Mouse (Mus musculus) midbrain, embryonic 16.5 days (tissue): ENCODE measurements at regions not wholly inside any gene's neighbourhood (a gene's known extent, or its start where the extent isn't known, plus 50 kb on each side); places are given as distances from the start of the nearest gene placed in this dataset.
"Not testable (repeated sequence)": the region's sequence is repeated elsewhere in the genome, so short reads cannot be mapped to it uniquely, and the experiment has no call there.

ENCODE experiments used
- ATAC-seq: fragments of 200-750 bp; cut with Nextera tagmentation; 2 replicates; pipeline ENCODE4 v1.8.0; 2017; ENCODE audit warnings: moderate TSS enrichment
- H3K27ac ChIP-seq: fragments of 300-500 bp; sonication (generic); 2 replicates; pipeline ENCODE4 v1.5.1; 2014; ENCODE audit warnings: mild to moderate bottlenecking, low read length, mixed read lengths
- H3K27me3 ChIP-seq: fragments of 300-500 bp; sonication (generic); 2 replicates; pipeline ENCODE4 v1.6.1; 2014; ENCODE audit warnings: low read depth, low read length, mixed read lengths; ENCODE audit not compliant: control insufficient read depth, insufficient read depth
- H3K36me3 ChIP-seq: fragments of 300-500 bp; sonication (generic); 2 replicates; pipeline ENCODE4 v1.6.1; 2014; ENCODE audit warnings: mild to moderate bottlenecking, low read length, moderate library complexity, mixed read lengths; ENCODE audit not compliant: control insufficient read depth, insufficient read depth
- H3K4me1 ChIP-seq: fragments of 300-500 bp; sonication (generic); 2 replicates; pipeline ENCODE4 v1.6.1; 2014; ENCODE audit warnings: mild to moderate bottlenecking, low read length, mixed read lengths; ENCODE audit not compliant: control insufficient read depth, insufficient read depth
- H3K4me2 ChIP-seq: fragments of 300-500 bp; sonication (generic); 2 replicates; pipeline ENCODE4 v1.6.1; 2014; ENCODE audit warnings: mild to moderate bottlenecking, low read length, mixed read lengths
- H3K4me3 ChIP-seq: fragments of 300-500 bp; sonication (generic); 2 replicates; pipeline ENCODE4 v1.5.1; 2014; ENCODE audit warnings: low read depth, mild to moderate bottlenecking, low read length, moderate library complexity, mixed read lengths
- H3K9ac ChIP-seq: fragments of 300-500 bp; sonication (generic); 2 replicates; pipeline ENCODE4 v1.6.1; 2014; ENCODE audit warnings: low read depth, low read length, mixed read lengths
- H3K9me3 ChIP-seq: fragments of 300-500 bp; sonication (generic); replicated peaks from 2 replicates; pipeline ENCODE4 v1.6.1; 2014; ENCODE audit warnings: mild to moderate bottlenecking, low read length, mixed read lengths; ENCODE audit not compliant: control insufficient read depth, poor library complexity, severe bottlenecking
- WGBS: fragments of 180-500 bp; shearing (Covaris S2); extraction: QIAGEN DNeasy Blood & Tissue Kit; methylation state at CpG from one replicate; pipeline ENCODE4 v1.1.7; 2014; 5-methylcytosine and 5-hydroxymethylcytosine counted together

DNA sequence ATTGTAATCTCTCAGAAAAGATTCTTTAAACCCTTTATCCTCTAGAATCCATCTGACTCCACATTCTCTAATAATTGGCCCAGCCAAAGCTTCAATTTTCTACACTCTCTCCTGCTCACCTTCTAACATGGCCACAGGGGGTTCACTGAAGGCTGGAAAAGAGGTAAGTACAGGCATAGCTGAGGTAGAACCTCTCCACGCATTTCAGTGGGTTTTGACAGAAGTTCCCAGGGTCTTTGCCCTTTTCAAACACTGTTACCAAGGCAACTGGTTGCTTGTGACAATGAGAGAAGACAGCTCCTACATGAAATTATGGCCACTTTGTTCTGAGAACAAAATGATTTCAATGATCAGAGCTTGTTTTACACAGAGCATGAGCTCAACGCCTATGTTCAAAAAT, 231.2 kb downstream of the Htr7 start:
- H3K4me1 ChIP-seq = no peaks in the 10 kb centered on the region
- H3K27me3 ChIP-seq = no peaks in the 10 kb centered on the region
- H3K36me3 ChIP-seq = no peaks in the 10 kb centered on the region
- no peak overlapping the region for H3K4me3 ChIP-seq
- 39% methylated on average over 2 of the region's 2 CpGs for WGBS
- H3K9me3 ChIP-seq = no peaks in the 10 kb centered on the region
- H3K4me2 ChIP-seq = no peak overlapping the region
- peak; percentile 51; the same call in 1 of the 2 replicates for ATAC-seq
- H3K27ac ChIP-seq = no peak overlapping the region
- no peak overlapping the region for H3K9ac ChIP-seq

DNA sequence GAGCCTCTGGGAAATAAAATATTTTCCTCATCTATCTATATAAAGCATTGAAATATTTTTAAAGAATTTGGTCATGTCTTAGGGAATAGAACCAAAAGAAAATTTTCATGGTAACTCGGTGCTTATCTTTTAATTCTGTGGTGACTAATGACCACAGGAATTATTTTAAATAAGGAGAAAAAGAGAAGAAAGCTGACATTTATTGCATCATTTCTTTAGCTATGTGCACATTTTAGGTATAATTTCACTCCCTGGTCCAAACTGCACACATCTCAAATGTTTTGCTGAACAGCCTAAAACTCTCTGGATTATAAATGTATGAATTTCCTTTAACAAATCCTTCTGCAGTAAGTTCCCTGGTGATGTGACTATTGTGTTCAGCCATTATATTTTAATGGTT, 237.7 kb downstream of the Htr7 start:
- no peak overlapping the region for H3K4me2 ChIP-seq
- H3K4me3 ChIP-seq = no peak overlapping the region
- no peaks in the 10 kb centered on the region for H3K4me1 ChIP-seq
- H3K27ac ChIP-seq = no peak overlapping the region
- H3K27me3 ChIP-seq = no peaks in the 10 kb centered on the region
- no peaks in the 10 kb centered on the region for H3K9me3 ChIP-seq
- no peak overlapping the region for H3K9ac ChIP-seq
- 83% methylated on average over 1 of the region's 1 CpGs for WGBS
- H3K36me3 ChIP-seq = no peaks in the 10 kb centered on the region
- no peak for ATAC-seq

DNA sequence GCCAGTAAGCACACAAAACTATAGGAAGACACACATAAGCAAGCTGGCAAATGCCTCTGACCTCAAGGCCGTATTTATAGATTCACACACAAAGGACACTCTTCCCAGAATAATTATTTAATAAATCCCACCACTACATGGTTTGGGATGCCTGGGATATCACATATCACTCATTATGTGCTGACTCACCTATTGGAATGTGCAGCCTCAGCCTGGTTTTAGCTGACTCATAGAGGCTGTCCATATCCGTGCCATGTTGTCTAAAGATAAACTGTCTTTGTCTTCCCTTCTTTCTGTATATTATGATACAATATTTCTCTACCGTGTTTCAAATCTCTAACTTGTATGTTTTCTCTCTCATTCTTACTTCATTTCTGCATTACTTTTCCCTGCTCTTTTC, 262.6 kb downstream of the Htr7 start:
- no peaks in the 10 kb centered on the region for H3K36me3 ChIP-seq
- no peak overlapping the region for H3K27ac ChIP-seq
- H3K4me2 ChIP-seq = no peak overlapping the region
- WGBS = 88% methylated on average over 3 of the region's 3 CpGs
- no peak overlapping the region for H3K4me3 ChIP-seq
- H3K9me3 ChIP-seq = no peaks in the 10 kb centered on the region
- H3K9ac ChIP-seq = no peak overlapping the region
- H3K27me3 ChIP-seq = no peaks in the 10 kb centered on the region
- H3K4me1 ChIP-seq = no peaks in the 10 kb centered on the region
- no peak for ATAC-seq

DNA sequence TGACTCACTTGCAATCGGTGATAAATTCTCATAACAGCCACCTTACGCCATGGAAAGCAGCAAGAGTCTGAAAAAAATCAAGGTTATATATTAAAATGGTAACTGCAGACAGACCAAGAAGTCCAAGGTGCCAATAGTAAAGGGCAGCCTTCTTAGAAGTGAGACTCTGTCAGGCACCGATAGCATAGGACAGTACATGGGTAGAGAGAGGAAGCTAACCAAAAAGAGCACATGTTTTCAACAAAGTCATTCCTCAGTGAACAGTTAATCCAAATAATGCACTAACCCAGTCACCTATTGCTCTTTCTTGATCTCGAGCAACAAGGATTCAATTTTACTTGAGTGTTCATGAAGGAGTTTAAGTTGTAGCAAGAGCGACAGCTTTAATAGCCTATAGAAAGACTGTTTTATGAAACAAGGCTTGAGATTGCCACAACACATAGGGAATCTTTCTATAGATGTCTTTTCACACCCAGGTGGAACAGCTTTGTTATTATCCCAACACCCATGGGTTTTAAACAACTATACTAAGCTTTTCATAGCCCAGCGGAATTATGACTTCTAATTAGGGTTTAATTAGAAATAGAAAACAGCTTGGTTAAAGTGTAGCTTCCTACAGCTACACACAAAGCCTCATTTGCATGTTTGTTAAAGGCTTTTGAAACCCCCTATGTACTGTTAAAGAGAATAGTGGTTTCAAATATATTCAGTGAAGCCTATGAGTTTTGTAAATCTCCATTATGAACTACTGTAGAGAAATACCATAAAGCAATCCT, 269.9 kb downstream of the Htr7 start:
- Histone ChIP-seq H3K4me1 (no peaks in the 10 kb centered on the region), H3K9ac (no peak overlapping the region), H3K27me3 (no peaks in the 10 kb centered on the region), H3K27ac (no peak overlapping the region), H3K4me2 (no peak overlapping the region), H3K4me3 (no peak overlapping the region), H3K36me3 (no peaks in the 10 kb centered on the region), H3K9me3 (no peaks in the 10 kb centered on the region)
- no peak for ATAC-seq
- 90% methylated on average over 6 of the region's 6 CpGs for WGBS

DNA sequence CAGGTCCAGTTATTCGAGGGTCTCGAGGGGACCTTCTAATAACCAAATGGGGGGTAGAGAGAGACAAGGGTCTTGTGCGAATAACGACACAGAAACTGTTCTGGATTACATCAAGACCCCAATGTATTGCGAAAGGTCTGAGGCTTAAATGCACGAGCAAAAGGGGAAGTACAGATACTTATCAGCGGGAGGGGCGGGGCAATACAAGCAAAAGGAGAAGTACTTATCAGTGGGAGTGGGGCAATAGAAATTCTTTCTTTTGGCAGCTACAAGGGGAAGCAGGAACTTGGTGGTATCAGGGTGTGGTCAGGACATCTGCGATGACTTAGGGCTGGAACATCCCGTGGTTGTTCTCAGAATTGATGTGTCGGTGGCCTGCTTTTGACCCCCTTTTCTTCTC, 295.6 kb downstream of the Htr7 start:
- H3K27ac ChIP-seq, H3K4me1 ChIP-seq, H3K4me3 ChIP-seq, H3K27me3 ChIP-seq, H3K36me3 ChIP-seq, H3K9ac ChIP-seq, H3K9me3 ChIP-seq, ATAC-seq, H3K4me2 ChIP-seq: not testable (repeated sequence)
- 94% methylated on average over 11 of the region's 11 CpGs for WGBS

DNA sequence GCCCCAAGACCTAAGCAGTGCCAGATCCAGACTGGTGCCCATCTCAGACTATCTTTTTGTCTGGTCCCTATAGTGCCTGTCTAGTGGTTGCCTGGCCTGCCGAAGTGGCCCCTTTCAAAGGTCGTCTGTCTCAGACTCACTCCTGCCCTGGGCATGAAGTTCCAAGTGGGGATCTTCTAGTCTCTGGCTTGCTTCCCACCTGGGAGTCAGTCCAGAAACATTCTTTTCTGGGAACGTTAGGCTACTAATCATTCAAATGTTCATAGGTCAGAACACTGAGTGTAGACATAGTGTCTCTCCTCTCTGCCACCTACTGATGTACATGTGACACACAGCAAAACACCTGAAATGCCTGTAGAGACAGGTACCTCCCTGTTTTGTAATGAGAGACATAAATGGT, 297.6 kb downstream of the Htr7 start:
- 84% methylated on average over 3 of the region's 3 CpGs for WGBS
- Histone ChIP-seq H3K36me3 (no peaks in the 10 kb centered on the region), H3K4me3 (no peak overlapping the region), H3K4me1 (no peaks in the 10 kb centered on the region), H3K27me3 (no peaks in the 10 kb centered on the region), H3K27ac (no peak overlapping the region), H3K9ac (no peak overlapping the region), H3K4me2 (no peak overlapping the region), H3K9me3 (no peaks in the 10 kb centered on the region)
- ATAC-seq = no peak

DNA sequence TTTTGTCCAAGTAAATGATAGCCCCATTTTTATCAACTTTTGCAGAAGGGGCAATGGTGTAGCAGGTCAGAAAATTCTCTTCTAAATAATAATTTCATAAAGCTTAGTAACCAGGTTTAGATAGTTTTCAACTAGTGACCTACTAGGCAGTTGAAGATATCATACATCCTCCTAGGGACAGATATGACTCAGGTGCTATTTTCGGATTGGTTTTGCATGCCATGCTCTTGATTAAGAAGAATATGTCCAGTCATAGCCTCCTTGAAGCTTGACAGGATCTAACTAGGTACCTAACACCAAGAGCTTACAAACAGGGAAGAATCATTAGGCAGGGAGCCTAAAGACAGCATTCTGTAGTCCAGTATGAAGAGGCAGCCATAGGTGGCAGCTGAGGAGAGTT, 301.8 kb downstream of the Htr7 start:
- no peak overlapping the region for H3K4me2 ChIP-seq

DNA sequence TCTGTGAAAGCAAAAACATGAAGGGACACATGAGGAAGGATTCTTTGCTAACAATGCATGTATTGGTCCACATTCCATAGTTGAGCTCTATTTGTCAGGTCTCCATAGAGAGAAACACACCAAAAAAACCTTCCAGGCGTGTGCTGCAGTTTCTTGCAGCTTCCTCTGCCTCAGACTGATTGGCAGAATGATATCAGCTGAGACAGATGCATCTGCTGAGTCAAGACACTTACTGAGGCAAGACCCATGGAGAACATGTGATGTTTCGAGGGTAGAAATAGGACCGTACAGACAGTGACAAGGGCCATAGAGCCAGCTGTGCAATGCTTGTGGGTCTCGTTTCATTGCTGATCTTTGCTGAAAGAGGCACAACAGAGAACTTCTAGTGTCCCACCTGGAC, 321.6 kb downstream of the Htr7 start:
- H3K9ac ChIP-seq = no peak overlapping the region
- ATAC-seq = no peak
- H3K4me3 ChIP-seq = no peak overlapping the region
- no peaks in the 10 kb centered on the region for H3K36me3 ChIP-seq
- no peaks in the 10 kb centered on the region for H3K9me3 ChIP-seq
- H3K4me1 ChIP-seq = no peaks in the 10 kb centered on the region
- H3K27ac ChIP-seq = no peak overlapping the region
- WGBS = 82% methylated on average over 4 of the region's 4 CpGs
- H3K27me3 ChIP-seq = no peaks in the 10 kb centered on the region
- no peak overlapping the region for H3K4me2 ChIP-seq

More for the DNA sequence above, 301.8 kb downstream of the Htr7 start:
- H3K27me3 ChIP-seq = no peaks in the 10 kb centered on the region
- H3K9ac ChIP-seq = no peak overlapping the region
- H3K4me1 ChIP-seq = no peaks in the 10 kb centered on the region
- H3K4me3 ChIP-seq = no peak overlapping the region
- 56% methylated on average over 1 of the region's 1 CpGs for WGBS
- H3K27ac ChIP-seq = no peak overlapping the region
- H3K36me3 ChIP-seq = no peaks in the 10 kb centered on the region
- ATAC-seq = no peak
- H3K9me3 ChIP-seq = no peaks in the 10 kb centered on the region

DNA sequence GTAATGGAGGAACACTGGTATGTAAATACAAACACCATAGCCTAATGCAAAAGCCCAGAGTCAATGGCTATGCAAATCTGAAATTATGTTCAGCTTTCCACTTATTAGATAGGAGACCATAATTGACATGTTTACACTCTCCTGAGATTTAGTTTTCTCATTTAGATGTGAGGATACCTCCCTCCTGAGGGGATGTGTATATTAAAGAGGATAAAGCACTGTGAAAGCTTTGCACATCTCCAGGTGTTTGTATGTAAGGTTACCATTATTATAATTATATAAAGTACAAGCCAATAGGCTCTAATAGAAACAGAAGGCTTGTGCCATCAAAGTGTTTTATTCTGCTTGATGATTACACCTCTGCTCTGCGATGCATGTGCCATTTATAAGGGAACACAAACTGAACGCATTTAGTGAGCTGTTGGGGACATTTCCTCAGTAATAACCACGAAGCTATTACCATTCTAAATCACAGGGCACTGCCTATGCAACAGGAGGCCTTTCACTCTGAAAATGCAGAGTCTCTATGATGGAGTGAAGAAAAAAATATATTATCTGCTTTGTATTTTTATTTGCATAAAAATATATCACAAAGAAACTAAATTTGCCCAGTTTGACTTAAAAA, 328.8 kb downstream of the Htr7 start:
- Histone ChIP-seq H3K4me2 (no peak overlapping the region), H3K9me3 (no peaks in the 10 kb centered on the region), H3K27me3 (no peaks in the 10 kb centered on the region), H3K9ac (no peak overlapping the region), H3K4me3 (no peak overlapping the region), H3K36me3 (no peaks in the 10 kb centered on the region), H3K27ac (no peak overlapping the region), H3K4me1 (no peaks in the 10 kb centered on the region)
- ATAC-seq = no peak
- WGBS = 70% methylated on average over 3 of the region's 3 CpGs
